Mouse (Mus musculus) CD4-positive, CD25-positive, alpha-beta regulatory T cell, adult 2 months (primary cell): ENCODE measurements around the gene Pdxp.

Experiments
- DNase-seq: peaks from one replicate; pipeline ENCODE4 v3.0.0-alpha.2; 2012; ENCODE audit warnings: low read depth, low spot score

Gene Pdxp

GRCm38 (mm10) chr15:78927021-78927787, 13.5 kb downstream of the Pdxp start:
- DNase-seq, result peak; percentile 25

- DNase-seq, result peak; percentile 92
Measured at GRCm38 (mm10) chr15:78927788-78928457, 14.2 kb downstream of the Pdxp start.

- DNase-seq, result no peak
Measured at GRCm38 (mm10) chr15:78928539-78928938, 14.8 kb downstream of the Pdxp start.

GRCm38 (mm10) chr15:78930192-78930706, 16.5 kb downstream of the Pdxp start:
- no peak for DNase-seq

GRCm38 (mm10) chr15:78930801-78931426, 17.2 kb downstream of the Pdxp start:
- no peak for DNase-seq

GRCm38 (mm10) chr15:78931577-78931976, 17.9 kb downstream of the Pdxp start:
- peak; percentile 92 for DNase-seq

- peak; percentile 94 for DNase-seq
Measured at GRCm38 (mm10) chr15:78934784-78935320, 21.1 kb downstream of the Pdxp start, which contains the start of gene Nol12. Nol12 (plus strand) TSS chr15:78934933.

GRCm38 (mm10) chr15:78936403-78936802, 22.7 kb downstream of the Pdxp start:
- DNase-seq, result no peak

- no peak for DNase-seq
Measured at GRCm38 (mm10) chr15:78937311-78937710, 23.6 kb downstream of the Pdxp start.

GRCm38 (mm10) chr15:78937963-78938362, 24.2 kb downstream of the Pdxp start:
- no peak for DNase-seq

- DNase-seq, result no peak
Measured at GRCm38 (mm10) chr15:78940325-78940724, 26.6 kb downstream of the Pdxp start.

- DNase-seq, result peak; percentile 61
Measured at GRCm38 (mm10) chr15:78942663-78943062, 28.9 kb downstream of the Pdxp start.

GRCm38 (mm10) chr15:78946232-78946631, 32.5 kb downstream of the Pdxp start:
- no peak for DNase-seq

- peak; percentile 47 for DNase-seq
Measured at GRCm38 (mm10) chr15:78947657-78948056, 33.9 kb downstream of the Pdxp start, which contains the start of gene Triobp. Triobp (plus strand) TSS chr15:78947724.

GRCm38 (mm10) chr15:78948152-78948725, 34.5 kb downstream of the Pdxp start:
- DNase-seq, result no peak

GRCm38 (mm10) chr15:78948883-78949282, 35.2 kb downstream of the Pdxp start:
- no peak for DNase-seq

- DNase-seq, result no peak
Measured at GRCm38 (mm10) chr15:78955663-78956062, 41.9 kb downstream of the Pdxp start.

GRCm38 (mm10) chr15:78956351-78956750, 42.6 kb downstream of the Pdxp start:
- DNase-seq, result peak; percentile 68

- DNase-seq, result no peak
Measured at GRCm38 (mm10) chr15:78957021-78957420, 43.3 kb downstream of the Pdxp start.

- DNase-seq, result no peak
Measured at GRCm38 (mm10) chr15:78959537-78959936, 45.8 kb downstream of the Pdxp start.

GRCm38 (mm10) chr15:78960088-78960487, 46.4 kb downstream of the Pdxp start:
- no peak for DNase-seq

- DNase-seq, result peak; percentile 70
Measured at GRCm38 (mm10) chr15:78962885-78963284, 49.2 kb downstream of the Pdxp start.
